Mouse (Mus musculus) embryonic facial prominence, embryonic 15.5 days (tissue): ENCODE results near the gene Ankrd44. TPM values are rescaled to one million over a fixed set of nuclear protein-coding genes. Genes with fewer than 3 reads are reported as not detected.

ENCODE experiments used
- ATAC-seq: fragments of 200-750 bp; cut with Nextera tagmentation; 2 replicates; pipeline ENCODE4 v1.8.0; 2017; ENCODE audit warnings: low read depth, moderate TSS enrichment; ENCODE audit not compliant: insufficient number of reproducible peaks, low FRiP score, low TSS enrichment
- H3K27ac ChIP-seq: fragments of 300-500 bp; sonication (generic); replicated peaks from 2 replicates; pipeline ENCODE4 v1.5.1; 2015; ENCODE audit warnings: mild to moderate bottlenecking, inconsistent platforms
- H3K27me3 ChIP-seq: fragments of 300-500 bp; sonication (generic); 2 replicates; pipeline ENCODE4 v1.6.1; 2015; ENCODE audit warnings: inconsistent platforms
- H3K36me3 ChIP-seq: fragments of 300-500 bp; sonication (generic); 2 replicates; pipeline ENCODE4 v1.6.1; 2015; ENCODE audit warnings: mild to moderate bottlenecking, inconsistent platforms
- H3K4me1 ChIP-seq: fragments of 300-500 bp; sonication (generic); 2 replicates; pipeline ENCODE4 v1.6.1; 2015; ENCODE audit warnings: inconsistent platforms
- H3K4me2 ChIP-seq: fragments of 300-500 bp; sonication (generic); replicated peaks from 2 replicates; pipeline ENCODE4 v1.6.1; 2015; ENCODE audit warnings: mild to moderate bottlenecking, inconsistent platforms
- H3K4me3 ChIP-seq: fragments of 300-500 bp; sonication (generic); replicated peaks from 2 replicates; pipeline ENCODE4 v1.5.1; 2015; ENCODE audit warnings: mild to moderate bottlenecking, inconsistent platforms
- H3K9ac ChIP-seq: fragments of 300-500 bp; sonication (generic); 2 replicates; pipeline ENCODE4 v1.6.1; 2015; ENCODE audit warnings: inconsistent platforms
- H3K9me3 ChIP-seq: fragments of 300-500 bp; sonication (generic); replicated peaks from 2 replicates; pipeline ENCODE4 v1.6.1; 2016; ENCODE audit warnings: inconsistent platforms
- WGBS: fragments of 180-500 bp; shearing (Covaris S2); methylation state at CpG from one replicate; pipeline ENCODE4 v1.1.7; 2015; 5-methylcytosine and 5-hydroxymethylcytosine counted together
- microRNA-seq: library from miRNA; unstranded; fragments of <30 nt; microRNA quantifications from one replicate; pipeline ENCODE4, GENCODE M21; 2016; ENCODE audit warnings: borderline number of aligned reads
- polyA plus RNA-seq: library from polyadenylated mRNA; unstranded; fragments of >200 nt; fragmentation: Nextera tagmentation; extraction: Ambion mirVana; gene quantifications from 2 replicates; pipeline ENCODE4 v1.2.1, GENCODE M21; 2015

Ankrd44 gene
- polyA plus RNA-seq, 1 experiment from 2014 or later, result 22.9 TPM

DNA sequence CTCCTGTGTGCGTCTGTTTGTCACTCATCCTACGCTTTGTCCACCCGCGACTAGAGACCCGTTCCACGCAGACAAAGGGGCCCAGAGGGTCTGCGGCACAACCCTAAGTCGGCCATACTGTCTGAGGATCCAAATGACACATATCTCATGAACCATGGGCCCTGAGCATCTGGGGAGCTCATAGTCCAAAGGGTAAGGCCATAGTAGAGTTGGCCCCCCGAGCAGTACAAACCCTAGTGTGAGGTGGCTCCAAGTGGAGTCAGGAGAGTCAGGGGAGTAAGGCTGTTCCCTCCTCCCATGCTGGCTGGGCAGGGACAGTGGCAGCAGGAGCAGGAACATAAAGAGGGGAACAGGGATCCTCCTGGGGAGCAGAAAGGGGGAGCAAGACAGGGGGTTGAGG is 324.5 kb downstream of the Ankrd44 start:
- 93% methylated on average over 9 of the region's 9 CpGs for WGBS
- Histone ChIP-seq H3K9me3 (no peaks in the 10 kb centered on the region), H3K9ac (no peak overlapping the region), H3K27ac (no peak overlapping the region), H3K4me3 (no peak overlapping the region), H3K36me3 (no peaks in the 10 kb centered on the region), H3K4me1 (no peaks in the 10 kb centered on the region), H3K27me3 (no peaks in the 10 kb centered on the region), H3K4me2 (no peak overlapping the region)
- ATAC-seq, result no peak

GRCm38 (mm10) chr1:54600275-54600674 is 325.9 kb downstream of the Ankrd44 start:
- Histone ChIP-seq H3K4me2 (no peak overlapping the region), H3K9ac (no peak overlapping the region), H3K4me3 (no peak overlapping the region), H3K27ac (no peak overlapping the region), H3K9me3 (no peaks in the 10 kb centered on the region), H3K36me3 (no peaks in the 10 kb centered on the region), H3K27me3 (no peaks in the 10 kb centered on the region), H3K4me1 (no peaks in the 10 kb centered on the region)
- no peak for ATAC-seq
- 78% methylated on average over 1 of the region's 1 CpGs for WGBS

DNA sequence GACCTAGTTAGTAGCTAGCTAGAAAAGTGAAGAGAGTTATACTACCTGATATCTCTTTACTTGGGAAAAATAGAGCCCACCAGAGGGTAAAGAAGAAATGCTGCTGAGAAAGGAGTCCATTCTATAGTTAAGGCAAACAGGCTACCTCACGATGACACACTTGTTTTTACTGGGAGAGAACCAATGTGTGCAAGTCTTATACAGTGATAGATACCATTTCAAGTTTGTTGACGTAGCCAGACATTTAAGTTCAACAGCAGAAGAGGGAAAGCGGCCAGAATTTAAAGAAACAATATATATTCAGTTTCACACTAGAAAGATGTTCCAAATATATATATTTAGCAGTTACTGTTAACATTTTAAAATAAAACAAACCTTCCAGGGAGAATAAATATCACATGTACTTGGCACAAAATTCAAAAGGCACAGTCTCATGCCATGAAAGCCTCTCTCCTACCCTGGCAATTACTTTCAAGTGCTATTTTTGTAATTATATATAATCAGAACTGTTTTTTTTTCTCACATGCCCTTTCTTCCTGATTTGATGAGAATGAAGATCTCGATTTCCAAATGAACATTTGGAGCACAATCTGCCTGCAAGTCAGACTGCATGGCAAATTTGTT is 328.5 kb downstream of the Ankrd44 start:
- Histone ChIP-seq H3K36me3 (no peaks in the 10 kb centered on the region), H3K9me3 (no peaks in the 10 kb centered on the region), H3K27me3 (no peaks in the 10 kb centered on the region), H3K4me1 (no peaks in the 10 kb centered on the region), H3K4me2 (no peak overlapping the region), H3K4me3 (no peak overlapping the region), H3K9ac (no peak overlapping the region), H3K27ac (no peak overlapping the region)
- 69% methylated on average over 4 of the region's 4 CpGs for WGBS
- no peak for ATAC-seq

DNA sequence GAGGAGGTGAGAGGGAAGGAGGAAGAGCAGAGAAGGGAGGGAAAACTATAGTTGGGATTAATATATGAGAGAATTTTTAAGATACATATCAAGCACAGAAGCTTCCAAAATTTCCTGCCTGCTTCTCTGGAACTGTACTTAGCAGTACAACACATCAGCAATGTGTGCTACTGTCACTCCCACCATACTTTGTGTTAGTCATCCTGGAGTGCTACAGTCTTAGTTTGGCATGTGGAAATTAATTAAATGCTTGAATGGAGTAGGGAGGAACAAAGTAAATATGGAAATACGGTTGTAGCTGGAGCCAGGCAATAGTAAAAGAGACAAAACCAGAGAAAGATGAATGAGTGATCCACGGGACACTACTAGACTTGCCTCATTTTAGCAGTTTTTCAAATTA is 330.0 kb downstream of the Ankrd44 start:
- ATAC-seq, result no peak
- Histone ChIP-seq H3K4me1 (no peaks in the 10 kb centered on the region), H3K36me3 (no peaks in the 10 kb centered on the region), H3K9me3 (no peaks in the 10 kb centered on the region), H3K27ac (no peak overlapping the region), H3K4me3 (no peak overlapping the region), H3K4me2 (no peak overlapping the region), H3K9ac (no peak overlapping the region), H3K27me3 (no peaks in the 10 kb centered on the region)
- 73% methylated on average over 2 of the region's 2 CpGs for WGBS

Small RNA genes lying within 50 kb of the gene (microRNA-seq; reads per million reads assigned to microRNA genes)
- not detected for gene Gm24053

Other genes starting within 250 kb of the Ankrd44 start
- gene Sf3b1, start 101.1 kb upstream of the Ankrd44 start, polyA plus RNA-seq, result 270 and 288 TPM in 2 replicates
- gene Coq10b, start 126.4 kb upstream of the Ankrd44 start, polyA plus RNA-seq, result 18.4 and 18.9 TPM in 2 replicates
- 292 and 314 TPM in 2 replicates for gene Hspe1, start 161.7 kb upstream of the Ankrd44 start, polyA plus RNA-seq
- gene Hspd1, start 161.9 kb upstream of the Ankrd44 start, polyA plus RNA-seq, result 298 and 303 TPM in 2 replicates
- 126 and 134 TPM in 2 replicates for gene Mob4, start 204.8 kb upstream of the Ankrd44 start, polyA plus RNA-seq